Mouse (Mus musculus): ENCODE data around the gene Bnip2.
A peak's percentile ranks its signal among the peaks of the same experiment; 100 is the strongest.

DNA sequence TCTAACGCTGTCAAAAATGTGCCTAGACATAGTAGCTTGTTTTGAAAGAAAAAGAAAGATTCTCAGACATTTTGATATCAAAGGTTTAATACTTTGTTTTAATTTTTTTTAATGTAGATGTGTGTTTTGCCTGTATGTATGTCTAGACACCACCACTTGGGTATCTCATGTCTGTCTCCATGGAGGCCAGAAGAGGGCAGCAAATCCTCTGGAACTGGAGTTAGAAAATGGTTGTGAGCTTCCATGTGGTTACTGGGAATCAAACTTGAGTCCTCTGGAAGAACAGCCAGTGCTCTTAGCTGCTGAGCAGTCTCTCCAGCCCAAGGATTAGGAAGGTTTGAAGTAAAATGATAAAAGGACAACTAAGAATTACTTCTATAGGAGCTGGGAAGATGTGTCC, 10.1 kb downstream of the Bnip2 start:
- TF ChIP-seq CHD2 (IDR thresholded peaks at IDR 0.05; ENCODE audit: low read depth, low read length): no peak
- TF ChIP-seq ZC3H11A (IDR thresholded peaks at IDR 0.05; ENCODE audit: borderline replicate concordance, low read depth, low read length): 0 out of 2 replicates have a peak, but pooled peaks have one; percentile 19
- TF ChIP-seq MAFK (IDR thresholded peaks at IDR 0.05; ENCODE audit: insufficient read depth, low read depth, low read length): no peak
- no peak for TF ChIP-seq HCFC1 (IDR thresholded peaks at IDR 0.05; ENCODE audit: borderline replicate concordance, insufficient read depth, low read length)

Measured in ES-E14 (cell line).